Mouse (Mus musculus) adrenal gland, postnatal 25 days (tissue): ENCODE data around the gene Gm49333. TPM values are rescaled to one million over a fixed set of nuclear protein-coding genes. Genes with fewer than 3 reads are reported as not detected.

Experiments
- DNase-seq: peaks from one replicate; pipeline ENCODE4 v3.0.0; 2021; ENCODE audit warnings: mixed read lengths
- microRNA-seq, 2 experiments: library from miRNA; unstranded; fragments of <30 nt; microRNA quantifications; one replicate each; pipeline ENCODE4 v1.2.0; 2021
- total RNA-seq: library from RNA; stranded (reverse); gene quantifications from 2 replicates; pipeline ENCODE4 v1.2.3, GENCODE M21; 2021

Gene Gm49333
- total RNA-seq, 1 experiment from 2014 or later = not detected

DNA sequence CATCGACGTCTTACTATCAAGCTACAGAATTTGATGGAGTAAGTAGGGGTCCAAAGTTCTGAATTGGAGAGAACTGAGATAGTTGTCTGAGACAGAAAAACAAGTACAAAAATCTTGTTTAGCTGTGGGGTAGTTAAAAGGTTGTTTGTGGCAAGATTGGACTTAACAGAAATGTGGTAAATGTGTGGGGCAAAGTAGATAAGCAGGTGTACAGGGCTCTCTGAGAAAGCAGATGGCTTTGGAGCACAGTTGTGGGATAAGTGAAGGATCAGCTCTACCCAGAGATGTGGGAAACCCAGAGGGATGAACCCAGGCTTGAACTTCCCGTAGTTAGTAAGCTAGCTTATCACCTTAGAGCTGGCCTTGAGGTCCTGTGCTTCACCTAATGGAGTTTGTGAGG lies 79.4 kb downstream of the Gm49333 start:
- DNase-seq = no peak

DNA sequence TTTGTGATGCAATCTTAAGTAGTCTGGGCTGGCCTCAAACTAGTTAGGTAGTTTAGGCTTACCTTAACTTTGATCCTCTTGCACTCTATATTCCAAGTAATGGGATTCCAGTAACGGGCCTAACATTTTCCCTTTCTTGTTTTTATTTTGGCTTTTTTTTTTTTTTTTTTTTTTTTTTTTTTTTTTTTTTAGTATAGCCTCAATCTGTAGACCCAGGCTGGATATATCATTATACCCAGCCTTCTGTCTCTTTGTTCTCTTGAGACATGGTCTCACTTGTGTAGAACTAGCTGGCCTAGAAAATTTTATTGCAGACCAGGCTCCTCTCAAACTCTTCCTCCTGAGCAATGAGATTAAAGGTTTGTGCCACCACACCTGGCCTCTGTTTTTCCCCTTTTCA lies 80.2 kb downstream of the Gm49333 start:
- DNase-seq = no peak

DNA sequence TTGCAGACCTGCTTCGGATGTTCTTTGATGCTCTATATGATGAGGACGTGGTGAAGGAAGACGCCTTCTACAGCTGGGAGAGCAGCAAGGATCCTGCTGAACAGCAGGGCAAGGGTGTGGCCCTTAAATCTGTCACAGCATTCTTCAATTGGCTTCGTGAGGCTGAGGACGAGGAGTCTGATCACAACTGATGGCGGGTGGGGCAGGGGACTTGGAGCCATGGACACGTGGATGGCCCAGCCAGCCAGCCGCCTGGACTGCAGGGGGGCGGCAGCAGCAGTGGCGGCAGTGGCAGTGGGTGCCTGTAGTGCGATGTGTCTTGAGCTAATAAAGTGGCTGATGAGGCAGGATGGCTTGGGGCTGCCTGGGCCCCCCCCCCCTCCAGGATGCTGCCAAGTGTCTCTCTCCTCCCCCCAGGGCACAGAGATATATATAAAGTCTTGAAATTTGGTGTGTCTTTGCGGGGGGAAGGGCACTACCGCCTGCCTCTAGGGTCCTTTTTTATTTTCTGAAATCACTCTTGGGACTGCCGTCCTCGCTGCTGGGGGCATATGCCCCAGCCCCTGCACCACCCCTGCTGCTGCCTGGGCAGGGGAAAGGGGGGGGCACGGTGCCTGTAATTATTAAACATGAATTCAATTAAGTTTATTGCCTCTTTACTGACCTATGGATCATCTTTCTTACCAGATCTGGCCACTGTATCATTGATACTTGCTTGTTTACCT lies 81.0 kb downstream of the Gm49333 start:
- DNase-seq = no peak

DNA sequence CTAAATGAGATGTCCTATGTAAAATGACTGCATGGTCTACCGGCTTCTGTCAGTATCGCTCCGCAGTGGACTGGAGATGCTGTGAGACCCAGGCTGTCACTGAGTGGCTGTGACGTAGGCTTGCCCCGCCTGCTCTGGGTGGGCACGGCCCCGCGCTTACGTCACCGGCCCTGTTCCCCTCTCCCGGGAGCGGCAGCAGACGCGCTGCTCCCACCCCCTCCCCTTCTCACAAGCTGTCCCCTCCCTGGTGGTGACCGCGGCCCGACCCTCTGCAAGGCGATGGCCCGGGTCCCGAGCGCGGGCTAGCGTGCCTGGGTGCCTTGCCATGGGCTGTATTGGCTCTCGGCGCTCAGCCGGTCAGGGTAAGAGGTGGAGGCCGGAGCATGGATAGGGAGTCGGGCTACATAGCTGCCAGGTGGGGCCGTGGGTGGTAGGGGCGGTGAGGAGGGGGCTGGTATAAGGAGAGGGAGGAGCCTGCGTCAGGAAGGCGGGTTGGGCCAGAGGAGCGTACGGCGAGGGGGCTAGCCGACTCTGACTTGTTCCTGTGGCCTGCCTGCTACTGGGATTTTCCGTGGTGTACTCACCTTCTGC lies 81.8 kb downstream of the Gm49333 start, which contains the start of gene Fam131a:
Gene Fam131a (plus strand): TSS at position 131 of the 591 bp plus-strand sequence.
- DNase-seq = peak; percentile 93

DNA sequence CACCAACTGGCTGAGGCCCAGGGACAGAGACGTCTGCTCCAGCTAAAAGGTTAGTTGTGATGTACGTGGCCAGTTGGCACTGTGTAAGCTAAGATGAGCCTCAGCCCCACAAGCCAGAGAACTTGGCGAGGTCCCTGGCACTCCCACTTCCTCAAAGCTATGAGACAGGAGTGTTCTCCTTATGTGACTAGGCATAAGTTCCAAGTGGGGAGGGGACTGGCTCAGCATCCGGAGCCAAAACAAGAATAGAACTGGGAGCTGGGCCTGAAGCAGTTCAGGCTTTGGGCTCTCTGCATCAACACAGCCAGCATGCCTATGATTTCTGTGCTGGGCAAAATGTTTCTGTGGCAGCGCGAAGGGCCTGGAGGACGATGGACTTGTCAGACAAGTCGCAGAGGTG lies 83.4 kb downstream of the Gm49333 start:
- DNase-seq = no peak

Small RNAs within 50 kb of the gene (microRNA-seq; reads per million reads assigned to microRNA genes)
- gene Mir1224 = 2.7 to 6.0 reads per million in 2 experiments

Other genes with a start within 250 kb of the Gm49333 start
- 73.8 and 89.1 TPM in 2 replicates for gene Abcc5, start 185.2 kb upstream of the Gm49333 start, total RNA-seq
- 58.3 and 63.8 TPM in 2 replicates for gene Eif2b5, start 112.8 kb upstream of the Gm49333 start, total RNA-seq
- 43.9 and 46.2 TPM in 2 replicates for gene Dvl3, start 94.6 kb upstream of the Gm49333 start, total RNA-seq
- 291 and 310 TPM in 2 replicates for gene Ap2m1, start 76.1 kb upstream of the Gm49333 start, total RNA-seq
- 87.3 and 101 TPM in 2 replicates for gene Abcf3, start 63.0 kb upstream of the Gm49333 start, total RNA-seq
- 1.5 TPM in 1 of 2 replicates, not detected in the other for gene Vwa5b2, start 22.1 kb upstream of the Gm49333 start, total RNA-seq
- 7.2 and 9.1 TPM in 2 replicates for gene Eef1akmt4, start within 50 bp of the Gm49333 start, total RNA-seq
- 26.2 and 41.4 TPM in 2 replicates for gene Alg3, start 125 bp downstream of the Gm49333 start, total RNA-seq
- 15.8 and 27.8 TPM in 2 replicates for gene Camk2n2, start 9.7 kb downstream of the Gm49333 start, total RNA-seq
- gene Ece2, start 18.2 kb downstream of the Gm49333 start, total RNA-seq = 11.4 and 15.0 TPM in 2 replicates
- 279 and 296 TPM in 2 replicates for gene Psmd2, start 40.0 kb downstream of the Gm49333 start, total RNA-seq
- gene Eif4g1, start 56.7 kb downstream of the Gm49333 start, total RNA-seq = 337 and 368 TPM in 2 replicates
- 14.8 and 17.6 TPM in 2 replicates for gene Fam131a, start 81.6 kb downstream of the Gm49333 start, total RNA-seq
- gene Polr2h, start 106.1 kb downstream of the Gm49333 start, total RNA-seq = 49.8 and 56.3 TPM in 2 replicates
- 45.9 and 74.4 TPM in 2 replicates for gene Clcn2, start 106.1 kb downstream of the Gm49333 start, total RNA-seq
- gene Chrd, start 121.5 kb downstream of the Gm49333 start, total RNA-seq = 8.1 and 13.5 TPM in 2 replicates
- 1.6 and 3.2 TPM in 2 replicates for gene Thpo, start 122.9 kb downstream of the Gm49333 start, total RNA-seq